Mouse (Mus musculus): ENCODE measurements around the gene Gm29776.

DNA sequence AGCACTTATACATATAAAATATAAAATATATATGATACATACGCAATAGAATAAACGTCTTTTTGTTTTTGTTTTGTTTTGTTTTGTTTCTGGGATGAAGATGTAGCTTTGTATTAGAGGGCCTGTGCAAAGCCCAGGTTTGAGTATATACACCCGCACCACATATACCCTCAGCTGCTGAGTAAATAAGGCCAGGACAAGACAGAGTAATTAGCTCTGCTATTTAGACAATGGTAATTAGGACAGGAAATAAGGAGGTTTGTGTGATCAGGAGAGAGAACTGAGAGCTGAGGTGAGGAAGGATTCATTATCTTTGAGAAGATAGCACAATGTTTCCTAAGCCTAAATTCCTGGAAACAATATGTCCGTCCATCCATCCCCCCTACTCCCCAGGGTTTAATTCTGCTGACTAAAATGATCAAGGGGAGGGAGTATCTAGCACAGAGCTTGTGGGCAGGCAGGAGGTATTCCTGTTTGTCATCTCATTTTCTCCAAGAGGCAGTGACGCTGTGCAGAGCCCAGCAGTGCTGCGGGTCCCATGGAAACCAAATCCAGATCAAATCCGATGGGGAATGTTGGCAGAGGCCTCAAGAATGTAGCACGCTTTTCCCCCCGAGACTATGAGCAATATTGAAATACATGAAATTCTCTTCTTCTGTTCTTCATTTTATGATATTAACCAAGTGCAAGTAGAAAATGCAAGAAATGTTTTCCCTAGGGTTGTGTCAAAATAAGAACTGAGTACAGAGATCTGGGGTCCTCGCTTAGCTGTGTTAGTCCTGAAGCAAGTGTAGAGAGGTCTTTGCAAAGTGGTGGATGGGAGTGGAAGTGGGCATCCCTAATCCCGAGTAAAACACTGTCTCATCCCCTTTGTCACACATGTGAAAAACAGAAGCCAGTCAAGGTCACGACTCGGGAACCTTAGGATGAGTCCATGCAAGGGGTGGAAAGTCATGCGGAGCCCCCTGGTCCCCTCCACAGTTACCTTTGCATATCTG lies 38.2 kb upstream of the Gm29776 start:
- no peak for TF ChIP-seq TBP (conservative IDR thresholded peaks at IDR 0.05; ENCODE audit: low read depth, low read length)
- no peak for TF ChIP-seq RAD21 (IDR thresholded peaks at IDR 0.05; ENCODE audit: low read depth, low read length)
- TF ChIP-seq CHD2 (IDR thresholded peaks at IDR 0.05; ENCODE audit: low read length), result no peak
- TF ChIP-seq POLR2A (IDR thresholded peaks at IDR 0.05; ENCODE audit: low read depth, low read length), result no peak
- TF ChIP-seq CTCF (conservative IDR thresholded peaks at IDR 0.05 in 1 of 2, IDR thresholded peaks at IDR 0.05 in 1 of 2; ENCODE audit: low read depth in 2 of 2, low read length in 2 of 2), result no peak
